Mouse (Mus musculus) hindbrain, embryonic 16.5 days (tissue): ENCODE results near the gene Zmynd8. TPM values are rescaled to one million over a fixed set of nuclear protein-coding genes. Genes with fewer than 3 reads are reported as not detected.
A peak's percentile ranks its signal among the peaks of the same experiment; 100 is the strongest.

Experiments used
- ATAC-seq: fragments of 200-750 bp; cut with Nextera tagmentation; 2 replicates; pipeline ENCODE4 v1.8.0; 2017; ENCODE audit warnings: moderate TSS enrichment, moderate library complexity
- H3K27ac ChIP-seq: fragments of 300-500 bp; sonication (generic); 2 replicates; pipeline ENCODE4 v1.5.1; 2014; ENCODE audit warnings: low read depth, mild to moderate bottlenecking, control low read depth, low read length, moderate library complexity
- H3K27me3 ChIP-seq: fragments of 300-500 bp; sonication (generic); replicated peaks from 2 replicates; pipeline ENCODE4 v1.6.1; 2014; ENCODE audit warnings: low read length; ENCODE audit not compliant: control insufficient read depth, insufficient read depth
- H3K36me3 ChIP-seq: fragments of 300-500 bp; sonication (generic); 2 replicates; pipeline ENCODE4 v1.6.1; 2014; ENCODE audit warnings: mild to moderate bottlenecking, low read length, moderate library complexity, mixed read lengths; ENCODE audit not compliant: control insufficient read depth, insufficient read depth
- H3K4me1 ChIP-seq: fragments of 300-500 bp; sonication (generic); 2 replicates; pipeline ENCODE4 v1.6.1; 2014; ENCODE audit warnings: low read depth, low read length; ENCODE audit not compliant: control insufficient read depth, insufficient read depth
- H3K4me2 ChIP-seq: fragments of 300-500 bp; sonication (generic); 2 replicates; pipeline ENCODE4 v1.6.1; 2014; ENCODE audit warnings: mild to moderate bottlenecking, low read length, control low read depth, moderate library complexity
- H3K4me3 ChIP-seq: fragments of 300-500 bp; sonication (generic); 2 replicates; pipeline ENCODE4 v1.5.1; 2014; ENCODE audit warnings: mild to moderate bottlenecking, low read length, control low read depth, moderate library complexity
- H3K9ac ChIP-seq: fragments of 300-500 bp; sonication (generic); 2 replicates; pipeline ENCODE4 v1.6.1; 2014; ENCODE audit warnings: low read depth, mild to moderate bottlenecking, control low read depth, low read length, moderate library complexity
- H3K9me3 ChIP-seq: fragments of 300-500 bp; sonication (generic); 2 replicates; pipeline ENCODE4 v1.6.1; 2014; ENCODE audit warnings: mild to moderate bottlenecking, low read length, moderate library complexity; ENCODE audit not compliant: control insufficient read depth
- WGBS: fragments of 180-500 bp; shearing (Covaris S2); extraction: QIAGEN DNeasy Blood & Tissue Kit; methylation state at CpG from one replicate; pipeline ENCODE4 v1.1.7; 2014; 5-methylcytosine and 5-hydroxymethylcytosine counted together
- polyA plus RNA-seq: library from polyadenylated mRNA; unstranded; fragments of >200 nt; fragmentation: Nextera tagmentation; extraction: Ambion mirVana; gene quantifications from 2 replicates; pipeline ENCODE4 v1.2.1, GENCODE M21; 2015

The Zmynd8 gene
- polyA plus RNA-seq, 1 experiment from 2014 or later: 66.4 TPM

DNA sequence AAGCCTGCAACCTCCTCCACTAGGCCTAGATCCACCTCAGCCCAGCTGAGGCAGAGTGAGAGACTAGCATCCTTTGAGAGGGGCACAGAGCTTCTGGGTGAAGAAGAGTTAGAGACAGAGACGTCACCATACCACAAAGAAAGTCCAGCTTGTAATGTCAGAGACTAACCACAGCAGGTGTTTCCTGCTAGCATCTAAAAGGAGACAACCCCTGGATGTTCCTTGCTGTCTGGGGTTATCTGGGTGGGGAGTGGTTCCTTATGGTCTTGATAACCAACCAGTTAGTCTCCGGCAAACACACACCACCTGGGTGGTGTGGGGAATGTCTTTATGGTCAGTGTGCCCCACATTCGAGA, 105.6 kb downstream of the Zmynd8 start:
- Histone ChIP-seq H3K4me2 (no peak overlapping the region), H3K4me3 (no peak overlapping the region), H3K27ac (no peak overlapping the region), H3K9ac (no peak overlapping the region), H3K9me3 (no peaks in the 10 kb centered on the region), H3K27me3 (no peaks in the 10 kb centered on the region), H3K4me1 (peaks cover 8% of the 10 kb centered on the region), H3K36me3 (peaks cover 35% of the 10 kb centered on the region)
- ATAC-seq: no peak
- WGBS: 92% methylated on average over 3 of the region's 3 CpGs

DNA sequence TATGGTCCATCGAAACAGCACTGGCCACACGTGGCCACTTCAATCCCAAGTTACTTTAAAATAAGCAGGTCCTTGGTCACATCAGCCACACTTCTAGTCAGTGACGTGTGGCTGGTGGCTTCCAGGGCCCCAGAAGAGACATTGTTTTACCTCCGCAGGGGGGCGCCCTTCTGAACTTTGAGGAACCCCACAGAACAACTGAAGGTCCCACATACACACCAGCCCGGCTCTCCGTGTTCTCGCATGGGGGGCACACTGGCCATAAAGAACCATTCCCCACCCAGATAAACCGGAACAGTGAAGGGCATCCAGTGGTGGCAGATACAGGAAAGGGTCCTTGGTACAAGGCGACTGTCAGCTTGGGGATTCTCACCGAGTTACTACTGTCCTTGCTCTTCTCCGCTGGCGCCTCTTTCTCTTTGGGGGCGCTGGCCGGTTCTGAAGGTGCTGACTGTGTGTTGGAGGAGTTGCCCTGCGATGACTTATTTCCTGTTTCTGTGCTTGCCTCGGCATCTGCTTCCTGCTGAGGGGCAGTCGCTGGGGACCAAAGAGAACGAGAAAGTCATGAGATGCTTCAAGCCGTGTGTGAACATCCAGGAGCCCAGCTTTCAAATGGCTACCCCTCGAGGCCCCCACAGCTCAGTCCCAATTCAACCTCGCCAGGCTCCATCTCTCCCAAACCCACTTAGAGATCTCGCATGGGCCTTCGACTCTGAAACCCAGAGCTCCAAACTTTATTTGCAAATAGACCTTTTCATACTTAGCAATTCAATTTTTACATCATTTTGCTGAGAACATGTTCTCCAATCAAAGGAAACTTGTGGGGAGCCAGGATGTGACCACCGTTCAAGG, 106.2 kb downstream of the Zmynd8 start:
- ATAC-seq: no peak
- Histone ChIP-seq H3K4me3 (no peak overlapping the region), H3K4me2 (no peak overlapping the region), H3K9me3 (no peaks in the 10 kb centered on the region), H3K27ac (no peak overlapping the region), H3K27me3 (no peaks in the 10 kb centered on the region), H3K4me1 (peaks cover 9% of the 10 kb centered on the region), H3K36me3 (peaks cover 33% of the 10 kb centered on the region), H3K9ac (no peak overlapping the region; the same call in 1 of the 2 replicates)
- 87% methylated on average over 25 of the region's 25 CpGs for whole genome bisulfite sequencing

DNA sequence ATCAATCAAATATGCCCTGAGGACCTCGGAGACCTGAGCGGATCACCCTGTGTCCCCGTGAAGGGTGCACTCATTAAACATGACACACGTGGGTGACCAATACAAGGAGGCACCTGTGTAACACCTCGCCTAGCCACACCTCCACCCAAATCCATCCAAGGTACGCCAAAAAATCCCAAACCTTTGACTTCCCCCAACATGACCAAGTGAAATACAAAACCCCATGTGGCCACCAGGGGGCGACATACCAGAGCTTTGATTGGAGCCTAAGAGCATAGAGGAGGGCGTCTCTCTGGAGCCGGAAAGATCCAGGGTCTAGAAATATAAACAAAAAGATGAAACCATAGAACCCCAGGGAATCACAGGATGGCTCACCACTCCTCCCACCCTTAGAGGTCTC, 107.2 kb downstream of the Zmynd8 start:
- Histone ChIP-seq H3K9ac (no peak overlapping the region), H3K27ac (peak overlapping the region; percentile 61; the same call in 1 of the 2 replicates)
- WGBS: 59% methylated on average over 9 of the region's 9 CpGs

DNA sequence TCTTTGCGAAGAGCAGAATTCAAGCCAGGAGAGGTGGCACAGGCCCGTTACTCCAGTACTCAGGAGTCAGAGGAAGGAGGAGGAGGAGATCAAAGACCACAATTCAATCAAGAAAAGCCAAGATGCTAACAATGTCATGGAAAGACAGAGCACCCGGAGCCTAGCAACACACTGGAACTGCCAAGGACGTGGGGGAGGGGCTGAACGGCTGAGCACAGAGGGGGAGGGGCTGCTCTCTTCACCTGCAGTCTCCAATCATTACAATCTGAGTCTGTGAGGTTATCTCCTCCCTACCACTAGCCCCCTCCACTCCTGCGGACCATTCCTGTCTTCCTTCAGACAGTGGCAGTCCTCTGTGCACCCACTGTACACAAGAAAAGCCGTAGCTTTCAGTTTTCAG, 107.8 kb downstream of the Zmynd8 start:
- Histone ChIP-seq H3K27me3 (no peaks in the 10 kb centered on the region), H3K4me2 (no peak overlapping the region), H3K27ac (peak overlapping the region; percentile 61), H3K4me1 (peaks cover 12% of the 10 kb centered on the region), H3K9me3 (no peaks in the 10 kb centered on the region), H3K4me3 (no peak overlapping the region), H3K9ac (no peak overlapping the region), H3K36me3 (peaks cover 35% of the 10 kb centered on the region)
- ATAC-seq: peak; percentile 36; the same call in 1 of the 2 replicates
- WGBS: 32% methylated on average over 7 of the region's 7 CpGs

More for the DNA sequence above, 107.2 kb downstream of the Zmynd8 start:
- peaks cover 12% of the 10 kb centered on the region for H3K4me1 ChIP-seq
- H3K4me2 ChIP-seq: no peak overlapping the region
- peaks cover 33% of the 10 kb centered on the region for H3K36me3 ChIP-seq
- H3K9me3 ChIP-seq: no peaks in the 10 kb centered on the region
- peak; percentile 4; the same call in 1 of the 2 replicates for ATAC-seq
- no peaks in the 10 kb centered on the region for H3K27me3 ChIP-seq
- H3K4me3 ChIP-seq: no peak overlapping the region

DNA sequence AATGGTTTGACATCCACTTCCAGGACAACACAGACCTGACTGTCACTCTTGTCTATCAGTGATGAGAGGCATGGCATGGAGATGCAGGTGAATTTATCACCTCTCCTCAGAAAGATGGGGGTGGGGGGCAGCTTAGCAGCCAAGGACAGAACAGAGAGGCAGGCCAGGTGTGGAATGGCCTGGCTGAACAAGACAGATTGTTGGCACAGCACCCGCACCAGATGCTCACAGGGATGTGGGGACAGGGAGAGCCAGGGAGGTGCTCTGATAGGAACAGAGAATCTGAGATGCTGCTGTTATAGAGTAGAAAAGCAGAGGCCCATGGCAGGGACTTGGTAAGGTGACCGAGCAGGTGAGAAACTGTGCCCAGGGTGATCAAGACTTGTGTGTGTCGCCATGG, 109.1 kb downstream of the Zmynd8 start:
- 81% methylated on average over 3 of the region's 3 CpGs for WGBS
- Histone ChIP-seq H3K27me3 (no peaks in the 10 kb centered on the region), H3K27ac (no peak overlapping the region), H3K4me3 (no peak overlapping the region), H3K4me2 (no peak overlapping the region), H3K9me3 (no peaks in the 10 kb centered on the region), H3K36me3 (peaks cover 36% of the 10 kb centered on the region), H3K4me1 (peaks cover 12% of the 10 kb centered on the region), H3K9ac (no peak overlapping the region)
- ATAC-seq: no peak

DNA sequence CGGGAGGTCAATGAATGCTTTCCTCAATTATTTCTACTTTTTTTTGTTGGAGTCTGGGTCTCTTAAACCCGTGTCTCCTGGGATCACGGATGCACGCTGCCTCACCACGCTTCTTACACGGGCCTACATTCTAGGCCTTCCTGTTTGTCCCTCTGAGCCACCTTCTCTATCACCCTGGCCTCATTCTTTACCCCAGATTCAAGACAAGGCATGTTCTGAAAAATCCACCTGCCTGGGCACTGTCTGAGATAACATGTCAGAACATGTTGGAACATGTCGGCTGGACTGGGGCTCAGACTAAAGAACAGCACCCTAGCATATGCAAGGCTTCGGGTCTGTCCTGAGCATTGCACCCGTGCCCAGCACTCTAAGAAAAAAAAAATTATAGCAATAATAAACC, 110.0 kb downstream of the Zmynd8 start:
- ATAC-seq: no peak
- no peaks in the 10 kb centered on the region for H3K27me3 ChIP-seq
- no peak overlapping the region for H3K4me2 ChIP-seq
- H3K9ac ChIP-seq: no peak overlapping the region
- no peak overlapping the region for H3K4me3 ChIP-seq
- H3K36me3 ChIP-seq: peaks cover 38% of the 10 kb centered on the region
- peaks cover 12% of the 10 kb centered on the region for H3K4me1 ChIP-seq
- H3K9me3 ChIP-seq: no peaks in the 10 kb centered on the region
- H3K27ac ChIP-seq: no peak overlapping the region
- 97% methylated on average over 9 of the region's 9 CpGs for WGBS

DNA sequence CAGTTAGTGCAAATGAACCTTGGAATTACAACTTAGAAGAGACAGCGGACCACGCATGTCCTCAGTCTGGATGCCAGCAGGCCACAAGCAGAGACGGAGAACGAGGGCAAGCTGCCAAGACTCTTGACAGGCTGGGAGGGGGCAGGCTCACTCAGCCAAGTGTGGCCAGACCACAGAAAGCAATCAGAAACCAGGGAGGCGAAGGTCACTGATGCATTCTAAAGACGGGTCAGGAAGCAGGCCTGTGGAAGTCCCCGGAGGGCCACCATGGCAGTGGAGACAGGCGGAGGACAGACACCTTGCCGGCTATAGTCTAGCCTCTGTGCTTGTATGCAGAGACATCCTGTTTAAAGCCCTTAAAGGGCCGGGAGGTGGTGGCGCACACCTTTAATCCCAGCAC, 110.8 kb downstream of the Zmynd8 start:
- ATAC-seq: peak; percentile 74
- 40% methylated on average over 11 of the region's 11 CpGs for WGBS
- Histone ChIP-seq H3K4me3 (no peak overlapping the region), H3K27ac (peak overlapping the region; percentile 26; the same call in 1 of the 2 replicates), H3K27me3 (no peaks in the 10 kb centered on the region), H3K4me2 (no peak overlapping the region), H3K9me3 (no peaks in the 10 kb centered on the region), H3K9ac (no peak overlapping the region), H3K4me1 (peaks cover 12% of the 10 kb centered on the region), H3K36me3 (peaks cover 41% of the 10 kb centered on the region)

DNA sequence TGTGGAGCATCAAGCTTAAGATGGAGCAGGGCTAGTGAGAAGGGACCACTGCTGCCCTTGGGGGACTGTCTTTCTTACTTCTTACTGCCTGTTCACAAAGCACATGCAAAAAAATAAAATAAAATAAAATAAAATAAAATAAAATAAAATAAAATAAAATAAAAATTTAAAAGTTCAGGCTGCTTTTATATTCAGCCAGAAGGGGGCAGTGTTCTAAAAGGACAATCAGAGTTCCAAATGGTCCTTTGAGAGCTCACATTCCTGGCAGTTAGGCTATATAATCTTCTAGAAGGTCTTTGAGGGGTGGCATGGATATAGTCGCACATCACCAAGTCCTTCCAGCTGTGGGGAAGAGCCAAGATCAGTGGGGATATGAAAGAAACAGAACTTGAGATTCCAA, 112.3 kb downstream of the Zmynd8 start:
- Histone ChIP-seq H3K4me2 (no peak overlapping the region), H3K9me3 (no peaks in the 10 kb centered on the region), H3K9ac (no peak overlapping the region), H3K27me3 (no peaks in the 10 kb centered on the region), H3K4me3 (no peak overlapping the region), H3K36me3 (peaks cover 28% of the 10 kb centered on the region), H3K4me1 (peaks cover 12% of the 10 kb centered on the region), H3K27ac (no peak overlapping the region)
- 64% methylated on average over 1 of the region's 1 CpGs for WGBS
- ATAC-seq: no peak

DNA sequence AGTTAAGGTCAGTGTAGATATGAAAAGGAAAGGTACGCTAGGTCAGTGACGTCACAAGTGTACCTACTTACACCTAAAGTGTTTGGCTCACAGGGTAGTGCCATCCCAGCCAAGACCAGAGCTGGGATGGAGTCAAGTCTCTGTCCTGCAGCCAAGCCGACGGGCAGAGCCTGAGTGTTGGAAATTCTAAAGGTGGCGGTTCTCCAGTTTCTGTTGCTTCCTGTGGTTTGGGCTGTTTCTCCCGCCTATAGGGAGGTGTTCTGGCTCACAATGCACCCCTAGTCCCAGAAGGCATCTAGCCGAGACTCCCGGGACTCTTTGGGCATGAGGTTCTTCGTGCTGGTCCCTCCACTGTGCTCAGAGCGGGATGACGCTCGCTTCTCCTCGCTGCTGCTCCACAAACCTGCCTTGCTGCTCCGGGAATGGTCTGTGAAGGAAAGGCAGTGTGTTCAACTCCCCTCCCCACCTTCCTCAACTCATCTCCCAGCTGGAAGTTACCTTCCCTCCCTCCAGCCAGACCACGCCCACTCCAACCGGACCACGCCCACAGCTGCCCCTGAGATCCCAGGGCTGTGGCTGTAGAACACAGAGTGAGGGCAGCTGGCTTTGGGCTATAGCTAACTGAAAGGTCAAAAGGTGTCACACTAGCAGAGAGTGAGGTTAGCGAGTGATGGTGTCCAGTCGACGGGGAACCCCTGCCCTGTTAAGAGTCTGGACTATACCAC, 113.3 kb downstream of the Zmynd8 start:
- Histone ChIP-seq H3K9me3 (no peaks in the 10 kb centered on the region), H3K27ac (no peak overlapping the region; the same call in 1 of the 2 replicates), H3K4me3 (no peak overlapping the region), H3K36me3 (peaks cover 27% of the 10 kb centered on the region), H3K4me2 (no peak overlapping the region), H3K27me3 (no peaks in the 10 kb centered on the region), H3K4me1 (peaks cover 4% of the 10 kb centered on the region; the same call in 1 of the 2 replicates), H3K9ac (no peak overlapping the region)
- 89% methylated on average over 20 of the region's 20 CpGs for WGBS
- ATAC-seq: no peak
